Mouse (Mus musculus) adrenal gland, postnatal 36 days (tissue): Measurements from ENCODE around the gene Ssna1. TPM values are rescaled to one million over a fixed set of nuclear protein-coding genes. Genes with fewer than 3 reads are reported as not detected.

Experiments used
- DNase-seq, 2 experiments: peaks; one replicate each; pipeline ENCODE4 v3.0.0; 2021; ENCODE audit warnings: mixed read lengths in 1 of 2
- long read RNA-seq, 2 experiments: library from polyadenylated mRNA; stranded (forward); transcript quantifications; one replicate each; pipeline ENCODE4 v2.0.0; 2021; ENCODE audit warnings: borderline sequencing depth in 2 of 2
- total RNA-seq, 2 experiments: library from RNA; stranded (reverse); gene quantifications; 2 replicates each; pipeline ENCODE4 v1.2.3; 2021

The Ssna1 gene
- total RNA-seq, result 10 to 100 TPM; 43.8 to 45.1 TPM
- long read RNA-seq, experiment 1, transcript Ssna1-204 (2 exons, 1,006 nt), result minor isoform, 10 of 64 reads
- long read RNA-seq, experiment 1, transcript Ssna1-201 (3 exons, 862 nt), result major isoform, 41 of 64 reads
- long read RNA-seq, experiment 1, partial matches to known transcripts, result 0 of 64 reads
- long read RNA-seq, experiment 1, other reads (novel, unspliced or antisense), result 11 of 64 reads
- long read RNA-seq, experiment 2, transcript Ssna1-204 (2 exons, 1,006 nt), result minor isoform, 5 of 24 reads
- long read RNA-seq, experiment 2, transcript Ssna1-201 (3 exons, 862 nt), result major isoform, 12 of 24 reads
- long read RNA-seq, experiment 2, partial matches to known transcripts, result 0 of 24 reads
- long read RNA-seq, experiment 2, other reads (novel, unspliced or antisense), result 6 of 24 reads

DNA sequence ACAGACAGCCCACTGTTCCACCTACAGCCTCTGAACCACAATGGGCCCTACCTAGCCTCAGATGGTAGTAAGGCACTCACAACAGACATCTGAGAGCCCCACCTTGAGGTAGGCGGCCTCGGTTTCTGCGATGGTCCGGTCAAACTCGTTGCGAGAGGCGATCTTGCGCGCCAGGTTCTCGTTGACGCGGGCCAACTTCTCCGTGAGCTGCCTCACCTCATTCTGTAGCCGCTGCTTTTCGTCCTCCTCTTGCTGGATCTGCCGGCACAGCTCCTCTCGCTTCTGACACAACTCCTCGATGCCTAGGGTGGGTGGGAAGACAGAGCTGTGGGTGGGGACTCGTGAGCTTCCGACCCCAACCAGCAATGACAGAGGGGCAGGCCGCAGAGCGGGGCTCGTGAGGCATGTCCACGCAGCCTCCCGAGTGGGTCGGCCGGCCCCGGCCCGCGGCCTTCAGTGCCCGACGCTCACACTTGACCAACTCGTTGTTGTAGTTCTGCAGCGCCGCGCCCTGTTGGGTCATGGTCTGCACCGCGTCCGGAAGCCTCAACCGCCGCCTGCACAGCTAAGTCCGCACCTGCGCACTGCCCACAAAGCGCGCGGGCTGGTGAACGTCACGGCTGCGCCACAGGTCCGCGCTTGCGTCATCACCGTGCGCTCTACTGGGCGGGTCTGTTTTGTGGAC, at the start of gene Ssna1, which contains the start of gene Anapc2:
Gene Ssna1 (minus strand): TSS at position 612 of the 685 bp plus-strand sequence.
Gene Anapc2 (plus strand): TSS at position 652 of the 685 bp plus-strand sequence.
- DNase-seq, result peak; percentile 97 to 99

DNA sequence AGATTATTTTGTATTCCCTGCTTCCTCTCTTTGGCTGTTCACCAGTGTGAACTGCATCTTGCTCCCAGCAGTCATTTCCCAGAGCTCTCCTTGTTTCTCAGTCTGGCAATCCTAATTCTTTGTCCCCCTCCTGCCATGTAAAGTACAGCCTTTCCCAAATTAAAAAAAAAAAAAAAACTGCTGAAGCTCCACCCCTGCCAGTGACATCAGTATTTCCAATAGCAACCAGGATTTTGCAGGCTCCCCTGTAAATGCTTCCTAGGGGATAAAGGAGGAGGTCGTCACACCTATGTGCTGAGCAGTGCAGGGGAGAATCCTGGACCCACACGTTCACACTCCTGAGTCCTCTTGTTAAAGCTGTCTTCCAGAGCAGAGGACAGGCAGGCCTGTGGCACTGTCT, 47.8 kb upstream of the Ssna1 start:
- no peak for DNase-seq

- peak; percentile 76 to 80 for DNase-seq
These were observed 46.9 kb upstream of the Ssna1 start, which contains the start of gene Grin1 for GRCm38 (mm10) chr2:25318971-25319773. Gene Grin1 (minus strand): TSS chr2:25319187.

GRCm38 (mm10) chr2:25318119-25318966, 46.1 kb upstream of the Ssna1 start:
- no peak for DNase-seq

GRCm38 (mm10) chr2:25311491-25311891, 39.3 kb upstream of the Ssna1 start:
- no peak for DNase-seq

DNA sequence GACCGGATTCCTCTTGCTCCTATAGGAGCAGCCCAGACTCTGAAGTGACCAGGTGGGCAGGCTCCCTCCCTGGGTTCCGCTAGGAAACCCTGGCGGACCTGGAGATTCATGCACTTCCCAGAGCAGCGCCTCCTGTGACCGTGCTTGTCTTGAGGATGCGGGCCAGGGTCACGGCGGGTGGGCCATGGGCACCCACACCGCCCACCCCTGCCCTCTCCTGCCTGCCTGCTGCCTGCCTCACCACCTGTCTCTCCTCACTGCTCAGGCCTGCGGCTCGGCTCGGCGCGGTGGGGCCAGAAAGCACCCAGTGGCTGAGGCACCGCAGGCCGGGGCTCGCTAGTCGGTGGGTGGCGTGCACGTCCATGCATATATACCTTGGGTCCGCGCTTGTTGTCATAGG, 38.7 kb upstream of the Ssna1 start:
- DNase-seq, result no peak

GRCm38 (mm10) chr2:25310180-25310579, 37.9 kb upstream of the Ssna1 start:
- no peak for DNase-seq

DNA sequence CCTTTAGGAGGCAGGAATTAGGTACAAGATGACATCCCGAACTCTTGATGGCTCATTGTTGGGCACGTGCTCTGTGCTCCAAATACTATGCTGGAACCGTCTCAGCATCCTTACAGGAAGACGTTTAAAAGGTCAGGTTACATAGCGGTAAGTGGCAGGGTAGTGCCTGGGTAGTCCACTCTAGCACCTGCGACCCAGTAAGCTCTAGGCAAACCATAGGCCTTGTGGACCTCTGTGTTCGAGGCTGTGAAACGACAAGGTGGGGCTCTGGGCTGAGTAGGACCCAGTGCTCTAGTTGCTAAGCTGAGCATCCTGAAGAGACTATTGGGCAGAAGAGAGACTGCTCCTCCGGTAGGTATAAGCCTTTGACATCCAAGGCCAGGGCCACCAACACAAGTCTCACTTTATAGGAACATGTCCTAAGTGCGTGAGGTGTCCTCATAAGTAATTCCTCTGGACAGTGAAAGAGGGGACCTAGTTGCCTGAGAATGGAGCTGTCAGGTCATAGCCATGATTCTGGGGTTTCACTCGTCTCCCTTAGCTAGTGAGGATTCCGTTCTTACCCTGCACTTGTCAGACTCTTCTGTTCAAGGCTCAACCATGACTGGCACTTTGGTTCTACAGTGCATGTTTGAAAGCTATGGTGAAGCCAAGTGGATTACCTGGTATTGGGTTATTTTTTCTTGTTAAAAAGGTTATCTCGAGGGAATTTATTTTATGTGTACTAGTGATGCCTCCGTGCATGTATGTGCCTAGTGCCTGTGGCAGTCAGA, 33.5 kb upstream of the Ssna1 start:
- no peak for DNase-seq

GRCm38 (mm10) chr2:25304657-25305541, 32.7 kb upstream of the Ssna1 start:
- peak; percentile 48 to 55 for DNase-seq

- no peak for DNase-seq
These were observed 31.9 kb upstream of the Ssna1 start for GRCm38 (mm10) chr2:25303931-25304656.

GRCm38 (mm10) chr2:25303452-25303851, 31.2 kb upstream of the Ssna1 start:
- no peak for DNase-seq

- DNase-seq, result no peak
These were observed 25.8 kb upstream of the Ssna1 start for GRCm38 (mm10) chr2:25298046-25298445.

DNA sequence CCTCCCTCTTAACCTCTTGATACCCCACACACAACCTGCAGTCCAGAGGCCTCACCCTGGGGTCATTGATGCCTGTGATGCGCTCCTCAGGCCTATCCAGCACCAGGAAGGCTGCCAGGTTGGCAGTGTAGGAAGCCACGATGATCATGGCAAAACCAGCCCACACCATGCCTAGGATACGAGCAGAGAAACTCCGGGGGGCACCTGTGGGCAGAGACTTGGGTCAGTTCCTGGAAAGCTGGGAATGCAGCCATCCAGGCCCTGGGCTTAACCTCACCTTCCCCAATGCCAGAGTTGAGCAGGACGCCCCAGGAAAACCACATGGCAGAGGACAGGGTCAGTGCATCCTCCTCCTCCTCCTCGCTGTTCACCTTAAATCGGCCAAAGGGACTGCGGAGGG, 24.9 kb upstream of the Ssna1 start:
- no peak for DNase-seq

DNA sequence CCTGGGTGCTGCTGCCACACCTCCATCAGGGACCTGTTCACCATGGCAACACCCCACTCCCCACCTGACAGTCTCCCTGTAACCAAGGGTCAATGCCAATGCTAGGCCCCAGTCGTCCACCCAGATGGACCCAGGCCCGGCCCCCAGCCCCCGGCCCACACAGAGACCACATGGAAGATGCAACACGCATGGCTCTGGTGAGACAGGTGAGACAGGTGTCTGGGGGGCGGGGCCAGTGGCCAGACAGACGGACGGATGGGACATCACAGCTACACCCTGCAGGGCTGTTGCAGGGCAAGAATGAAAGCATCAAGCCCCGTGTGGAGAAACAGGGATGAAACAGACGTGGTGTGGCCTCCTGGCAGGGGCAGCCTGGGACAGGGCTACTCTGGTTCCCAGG, 21.5 kb upstream of the Ssna1 start:
- DNase-seq, result no peak

DNA sequence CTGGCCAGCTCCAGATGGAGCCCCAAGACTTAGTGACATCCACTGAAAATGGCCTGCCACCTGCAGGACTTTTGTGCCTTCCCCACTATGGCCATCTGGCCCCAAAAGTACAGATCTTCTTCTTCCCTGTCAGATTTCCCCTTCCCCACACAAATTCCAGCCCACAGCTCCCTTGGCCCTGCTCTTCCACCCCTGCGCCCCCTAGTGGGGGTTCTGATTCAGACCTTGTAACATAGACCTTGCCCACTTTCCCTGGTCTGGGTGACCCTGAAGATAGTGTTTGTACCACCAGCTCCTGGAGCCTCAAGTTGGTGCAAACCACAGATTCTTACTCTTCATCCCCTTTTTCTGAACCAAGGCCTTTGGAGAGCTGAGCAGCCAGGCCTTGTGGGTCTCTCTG, 20.6 kb upstream of the Ssna1 start:
- DNase-seq, result peak; percentile 75 to 90

DNA sequence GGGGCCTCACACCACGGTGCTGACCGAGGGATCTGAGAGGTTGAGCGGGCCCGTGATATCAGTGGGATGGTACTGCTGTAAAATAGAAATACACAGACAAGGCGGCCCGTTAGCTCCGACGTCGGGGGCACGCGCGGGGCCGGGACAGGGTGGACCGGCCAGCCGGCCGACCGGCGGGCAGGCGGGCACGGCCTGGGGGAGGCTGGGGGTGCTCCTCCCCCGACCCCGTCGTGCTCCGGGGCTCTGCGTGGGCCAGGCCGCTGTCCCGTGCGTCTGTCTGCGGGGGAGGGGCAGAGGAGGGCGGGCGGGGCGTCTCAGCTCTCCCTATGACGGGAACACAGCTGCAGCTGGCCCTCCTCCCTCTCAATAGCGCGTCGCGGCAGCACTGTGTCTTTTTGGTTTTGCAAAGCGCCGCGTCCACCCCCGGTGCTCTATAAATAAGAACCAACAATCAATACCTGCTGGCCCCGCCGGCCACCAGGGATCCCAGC, 19.9 kb upstream of the Ssna1 start:
- peak in 1 of 2 experiments; percentile 38 for DNase-seq

- peak in 1 of 2 experiments; percentile 28 for DNase-seq
These were observed 19.2 kb upstream of the Ssna1 start for GRCm38 (mm10) chr2:25291184-25292053.

DNA sequence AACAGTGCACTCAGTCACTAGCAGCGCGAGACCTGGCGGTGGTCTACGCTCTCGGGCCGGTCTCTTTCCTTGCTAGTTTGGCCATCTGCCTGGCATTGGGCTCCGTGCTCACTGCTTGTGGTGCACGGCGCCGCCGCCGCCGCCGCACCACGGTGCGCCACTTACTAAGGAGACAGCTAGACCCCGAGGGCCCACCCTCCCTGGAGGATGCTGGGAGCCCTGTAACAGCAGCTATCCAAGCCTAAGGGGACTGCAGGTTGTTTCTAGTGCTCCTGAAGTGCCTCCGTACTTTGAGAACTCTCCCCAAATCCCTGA, 18.5 kb upstream of the Ssna1 start:
- no peak for DNase-seq
